Comparison of ENCODE assay signal across 8 mouse cellular contexts in the genomic region with DNA sequence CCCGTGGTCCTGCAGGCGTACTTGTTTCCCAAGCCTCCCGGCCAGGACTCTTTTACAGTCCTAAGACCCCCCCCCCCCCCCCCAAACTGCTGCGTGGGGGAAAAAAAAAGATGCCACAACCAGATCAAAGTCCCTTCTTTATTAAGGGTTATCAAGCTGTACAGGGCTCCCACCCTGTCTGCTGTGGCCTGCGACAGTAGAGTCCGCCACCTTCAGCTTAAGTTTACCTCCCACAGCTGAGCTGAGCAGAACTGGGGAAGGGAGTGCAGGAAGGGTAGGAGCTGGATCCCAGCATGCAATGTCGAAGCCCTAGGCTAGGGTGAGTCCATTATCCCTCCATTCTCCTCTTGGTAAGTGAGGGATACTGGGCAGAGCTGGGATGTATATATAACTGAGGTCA. TPM values are rescaled to one million over a fixed set of nuclear protein-coding genes. Genes with fewer than 3 reads are reported as not detected.
DNase-seq lines count a peak whose midpoint lies in the region; ATAC-seq and TF ChIP-seq lines count a peak whose summit lies in the region.

No protein-coding gene starts in this region.

- no peaks in the 10 kb centered on the region for H3K27me3 ChIP-seq in heart, embryonic 14.5 days (ENCODE audit: control insufficient read depth, insufficient read depth, low read length)
- no peaks in the 10 kb centered on the region for H3K27me3 ChIP-seq in embryonic facial prominence, embryonic 10.5 days (replicated peaks; ENCODE audit: low read depth, poor library complexity, severe bottlenecking)
- H3K27me3 ChIP-seq in hindbrain, postnatal 0 days (ENCODE audit: insufficient read depth, low read length), result no peaks in the 10 kb centered on the region
- H3K27me3 ChIP-seq in midbrain, embryonic 15.5 days (replicated peaks), result no peaks in the 10 kb centered on the region

- no peak for TF ChIP-seq CTCF in hindbrain, postnatal 0 days (IDR thresholded peaks at IDR 0.05; ENCODE audit: low read depth)

- peaks cover 65% of the 10 kb centered on the region for H3K36me3 ChIP-seq in heart, embryonic 14.5 days (ENCODE audit: control insufficient read depth, insufficient read depth, low read length)
- peaks cover 64% of the 10 kb centered on the region for H3K36me3 ChIP-seq in embryonic facial prominence, embryonic 10.5 days (replicated peaks)
- H3K36me3 ChIP-seq in hindbrain, postnatal 0 days (ENCODE audit: insufficient read depth, low read length), result peaks cover 40% of the 10 kb centered on the region
- peaks cover 43% of the 10 kb centered on the region for H3K36me3 ChIP-seq in midbrain, embryonic 15.5 days (replicated peaks)

- peak overlapping the region; percentile 97 for H3K4me2 ChIP-seq in heart, embryonic 14.5 days (ENCODE audit: low read length)
- H3K4me2 ChIP-seq in hindbrain, postnatal 0 days (ENCODE audit: low read depth, low read length), result peak overlapping the region; percentile 93
- peak overlapping the region; percentile 97 for H3K4me2 ChIP-seq in midbrain, embryonic 15.5 days

- H3K27ac ChIP-seq in heart, embryonic 14.5 days (replicated peaks in 1 of 2; ENCODE audit: control insufficient read depth in 1 of 2, insufficient read depth in 1 of 2, low read depth in 2 of 2, low read length in 2 of 2), result 0 out of 4 replicates have a peak overlapping the region, but pooled peaks of 1 of the 2 experiments have one; percentile 9
- peak overlapping the region; percentile 85 for H3K27ac ChIP-seq in embryonic facial prominence, embryonic 10.5 days (replicated peaks)
- H3K27ac ChIP-seq in hindbrain, postnatal 0 days, result no peak overlapping the region
- 0 out of 2 replicates have a peak overlapping the region, but pooled peaks have one; percentile 50 for H3K27ac ChIP-seq in midbrain, embryonic 15.5 days

- WGBS in heart, embryonic 14.5 days, result 22% methylated on average over 7 of the region's 7 CpGs
- WGBS in embryonic facial prominence, embryonic 10.5 days, result 38% methylated on average over 7 of the region's 7 CpGs
- 40% methylated on average over 6 of the region's 7 CpGs for WGBS in hindbrain, postnatal 0 days
- 35% methylated on average over 7 of the region's 7 CpGs for WGBS in midbrain, embryonic 15.5 days

- no peaks in the 10 kb centered on the region for H3K9me3 ChIP-seq in heart, embryonic 14.5 days (ENCODE audit: control insufficient read depth, low read length)
- H3K9me3 ChIP-seq in embryonic facial prominence, embryonic 10.5 days, result no peaks in the 10 kb centered on the region
- no peaks in the 10 kb centered on the region for H3K9me3 ChIP-seq in hindbrain, postnatal 0 days (ENCODE audit: low read length)
- H3K9me3 ChIP-seq in midbrain, embryonic 15.5 days, result no peaks in the 10 kb centered on the region

- no peak for DNase-seq in heart, postnatal 4 days
- DNase-seq in embryonic facial prominence, embryonic 10.5 days (ENCODE audit: low spot score), result no peak
- no peak for DNase-seq in hindbrain, postnatal 0 days (ENCODE audit: low spot score)
- DNase-seq in cerebellum, postnatal 4 days (ENCODE audit: low spot score in 2 of 2), result no peak
- no peak for DNase-seq in thymus, postnatal 4 days

- ATAC-seq in heart, embryonic 14.5 days (ENCODE audit: insufficient number of reproducible peaks, insufficient read depth, low FRiP score, low read depth), result no peak
- ATAC-seq in hindbrain, postnatal 0 days, result no peak
- peak; percentile 3; the same call in 1 of the 2 replicates for ATAC-seq in midbrain, embryonic 15.5 days (replicated peaks)
- no peak for ATAC-seq in frontal cortex, adult (ENCODE audit: low TSS enrichment)

- peaks cover 4 to 14% of the 10 kb centered on the region in 2 experiments; a peak in 3 of 4 replicates for H3K4me1 ChIP-seq in heart, embryonic 14.5 days (ENCODE audit: control insufficient read depth in 2 of 2, insufficient read depth in 2 of 2, low read length in 2 of 2)
- H3K4me1 ChIP-seq in embryonic facial prominence, embryonic 10.5 days, result peaks cover 27% of the 10 kb centered on the region
- peaks cover 10% of the 10 kb centered on the region for H3K4me1 ChIP-seq in hindbrain, postnatal 0 days (ENCODE audit: insufficient read depth, low read length)
- peaks cover 27% of the 10 kb centered on the region for H3K4me1 ChIP-seq in midbrain, embryonic 15.5 days

- H3K4me3 ChIP-seq in heart, embryonic 14.5 days (ENCODE audit: control insufficient read depth in 1 of 2, insufficient read depth in 1 of 2, low read depth in 1 of 2, low read length in 2 of 2), result peak overlapping the region in 1 of 2 experiments; percentile 62; a peak in 1 of 4 replicates
- H3K4me3 ChIP-seq in embryonic facial prominence, embryonic 10.5 days, result peak overlapping the region; percentile 81
- H3K4me3 ChIP-seq in hindbrain, postnatal 0 days (ENCODE audit: low read length), result peak overlapping the region; percentile 50
- peak overlapping the region; percentile 55 for H3K4me3 ChIP-seq in midbrain, embryonic 15.5 days

- H3K9ac ChIP-seq in heart, embryonic 14.5 days (ENCODE audit: low read length), result peak overlapping the region; percentile 52
- no peak overlapping the region for H3K9ac ChIP-seq in hindbrain, postnatal 0 days (replicated peaks; ENCODE audit: low read length)
- no peak overlapping the region; the same call in 1 of the 2 replicates for H3K9ac ChIP-seq in midbrain, embryonic 15.5 days

RNA-seq across cellular contexts. Expression of a gene that starts 0.5 kb away (rescaled TPM):
- 9.6 and 11.1 TPM in 2 replicates for polyA plus RNA-seq in heart, embryonic 14.5 days (2014; fragmentation: Nextera tagmentation; extraction: Ambion mirVana)
- 10 to 100 TPM; 20.0 to 24.1 TPM for total RNA-seq in heart, postnatal 4 days (2021)
- polyA plus RNA-seq in embryonic facial prominence, embryonic 10.5 days (2016; fragmentation: Nextera tagmentation; extraction: Ambion mirVana), result 32.3 and 34.8 TPM in 2 replicates
- 51.5 and 52.0 TPM in 2 replicates for total RNA-seq in hindbrain, postnatal 0 days (2014; rRNA removed)
- 40.4 and 45.9 TPM in 2 replicates for polyA plus RNA-seq in hindbrain, postnatal 0 days (2015; fragmentation: Nextera tagmentation; extraction: Ambion mirVana)
- polyA plus RNA-seq in midbrain, embryonic 15.5 days (2015; fragmentation: Nextera tagmentation; extraction: Ambion mirVana), result 45.7 and 46.0 TPM in 2 replicates

RNA-seq across cellular contexts. Expression of a gene that starts 11.2 kb away (rescaled TPM):
- 19.8 and 21.0 TPM in 2 replicates for polyA plus RNA-seq in heart, embryonic 14.5 days (2014; fragmentation: Nextera tagmentation; extraction: Ambion mirVana)
- total RNA-seq in heart, postnatal 4 days (2021), result 10 to 100 TPM; 10.0 to 12.0 TPM
- 22.9 and 27.2 TPM in 2 replicates for polyA plus RNA-seq in embryonic facial prominence, embryonic 10.5 days (2016; fragmentation: Nextera tagmentation; extraction: Ambion mirVana)
- 17.9 and 30.2 TPM in 2 replicates for total RNA-seq in hindbrain, postnatal 0 days (2014; rRNA removed)
- 14.1 and 17.0 TPM in 2 replicates for polyA plus RNA-seq in hindbrain, postnatal 0 days (2015; fragmentation: Nextera tagmentation; extraction: Ambion mirVana)
- polyA plus RNA-seq in midbrain, embryonic 15.5 days (2015; fragmentation: Nextera tagmentation; extraction: Ambion mirVana), result 27.6 and 27.7 TPM in 2 replicates

RNA-seq across cellular contexts. Expression of a gene that starts 11.3 kb away (rescaled TPM):
- 24.7 and 29.2 TPM in 2 replicates for polyA plus RNA-seq in heart, embryonic 14.5 days (2014; fragmentation: Nextera tagmentation; extraction: Ambion mirVana)
- 10 to 100 TPM; 39.7 to 40.7 TPM for total RNA-seq in heart, postnatal 4 days (2021)
- 20.7 and 21.8 TPM in 2 replicates for polyA plus RNA-seq in embryonic facial prominence, embryonic 10.5 days (2016; fragmentation: Nextera tagmentation; extraction: Ambion mirVana)
- total RNA-seq in hindbrain, postnatal 0 days (2014; rRNA removed), result 132 and 155 TPM in 2 replicates
- 60.3 and 62.8 TPM in 2 replicates for polyA plus RNA-seq in hindbrain, postnatal 0 days (2015; fragmentation: Nextera tagmentation; extraction: Ambion mirVana)
- polyA plus RNA-seq in midbrain, embryonic 15.5 days (2015; fragmentation: Nextera tagmentation; extraction: Ambion mirVana), result 59.2 and 63.3 TPM in 2 replicates

RNA-seq across cellular contexts. Expression of a gene that starts 12.3 kb away (rescaled TPM):
- 29.6 and 31.4 TPM in 2 replicates for polyA plus RNA-seq in heart, embryonic 14.5 days (2014; fragmentation: Nextera tagmentation; extraction: Ambion mirVana)
- 10 to 100 TPM; 17.3 to 20.6 TPM for total RNA-seq in heart, postnatal 4 days (2021)
- polyA plus RNA-seq in embryonic facial prominence, embryonic 10.5 days (2016; fragmentation: Nextera tagmentation; extraction: Ambion mirVana), result 32.6 and 33.6 TPM in 2 replicates
- 35.9 and 49.5 TPM in 2 replicates for total RNA-seq in hindbrain, postnatal 0 days (2014; rRNA removed)
- polyA plus RNA-seq in hindbrain, postnatal 0 days (2015; fragmentation: Nextera tagmentation; extraction: Ambion mirVana), result 45.0 and 47.3 TPM in 2 replicates
- polyA plus RNA-seq in midbrain, embryonic 15.5 days (2015; fragmentation: Nextera tagmentation; extraction: Ambion mirVana), result 38.3 and 41.1 TPM in 2 replicates

RNA-seq across cellular contexts. Expression of a gene that starts 29.9 kb away (rescaled TPM):
- polyA plus RNA-seq in heart, embryonic 14.5 days (2014; fragmentation: Nextera tagmentation; extraction: Ambion mirVana), result 7.2 and 8.4 TPM in 2 replicates
- total RNA-seq in heart, postnatal 4 days (2021), result 10 to 100 TPM; 10.7 to 12.7 TPM
- polyA plus RNA-seq in embryonic facial prominence, embryonic 10.5 days (2016; fragmentation: Nextera tagmentation; extraction: Ambion mirVana), result 13.3 and 14.5 TPM in 2 replicates
- total RNA-seq in hindbrain, postnatal 0 days (2014; rRNA removed), result 14.8 and 15.3 TPM in 2 replicates
- 15.5 TPM in 2 replicates for polyA plus RNA-seq in hindbrain, postnatal 0 days (2015; fragmentation: Nextera tagmentation; extraction: Ambion mirVana)
- 21.8 and 24.0 TPM in 2 replicates for polyA plus RNA-seq in midbrain, embryonic 15.5 days (2015; fragmentation: Nextera tagmentation; extraction: Ambion mirVana)
